Mouse (Mus musculus) MEL-GATA-1-ER (cell line): ENCODE data around the gene Fitm2.
"Not testable (repeated sequence)": the region's sequence is repeated elsewhere in the genome, so short reads cannot be mapped to it uniquely, and the experiment has no call there.

Experiments
- DNase-seq: peaks from one replicate; pipeline ENCODE4 v3.0.0-alpha.2; 2012; ENCODE audit warnings: low read depth; ENCODE audit errors: extremely low read depth

Fitm2 gene

GRCm38 (mm10) chr2:163463251-163463769 lies 9.1 kb downstream of the Fitm2 start:
- no peak for DNase-seq

GRCm38 (mm10) chr2:163462801-163463200 lies 9.6 kb downstream of the Fitm2 start:
- no peak for DNase-seq

- no peak for DNase-seq
Measured at GRCm38 (mm10) chr2:163462386-163462785, 10.0 kb downstream of the Fitm2 start.

- DNase-seq, result not testable (repeated sequence)
Measured at GRCm38 (mm10) chr2:163461307-163461706, 11.1 kb downstream of the Fitm2 start.

- DNase-seq, result no peak
Measured at GRCm38 (mm10) chr2:163460622-163461021, 11.8 kb downstream of the Fitm2 start.

- peak; percentile 4 for DNase-seq
Measured at GRCm38 (mm10) chr2:163459380-163459779, 13.0 kb downstream of the Fitm2 start.

GRCm38 (mm10) chr2:163458539-163459265 lies 13.7 kb downstream of the Fitm2 start:
- no peak for DNase-seq

GRCm38 (mm10) chr2:163453378-163453777 lies 19.1 kb downstream of the Fitm2 start:
- DNase-seq, result no peak

- no peak for DNase-seq
Measured at GRCm38 (mm10) chr2:163452738-163453137, 19.7 kb downstream of the Fitm2 start.

GRCm38 (mm10) chr2:163450668-163451295 lies 21.6 kb downstream of the Fitm2 start:
- DNase-seq, result no peak

- DNase-seq, result no peak
Measured at GRCm38 (mm10) chr2:163449276-163449675, 23.2 kb downstream of the Fitm2 start.

- DNase-seq, result no peak
Measured at GRCm38 (mm10) chr2:163447375-163447774, 25.1 kb downstream of the Fitm2 start.

- DNase-seq, result no peak
Measured at GRCm38 (mm10) chr2:163444017-163444416, 28.4 kb downstream of the Fitm2 start.

- no peak for DNase-seq
Measured at GRCm38 (mm10) chr2:163443543-163443942, 28.9 kb downstream of the Fitm2 start.

GRCm38 (mm10) chr2:163439488-163439887 lies 32.9 kb downstream of the Fitm2 start:
- DNase-seq, result no peak

GRCm38 (mm10) chr2:163438619-163439451 lies 33.6 kb downstream of the Fitm2 start:
- DNase-seq, result no peak

- no peak for DNase-seq
Measured at GRCm38 (mm10) chr2:163438246-163438618, 34.2 kb downstream of the Fitm2 start, which contains the start of gene Gdap1l1. Gene Gdap1l1 (plus strand): TSS chr2:163438476.

- DNase-seq, result no peak
Measured at GRCm38 (mm10) chr2:163437800-163438199, 34.6 kb downstream of the Fitm2 start.

- DNase-seq, result no peak
Measured at GRCm38 (mm10) chr2:163433971-163434370, 38.5 kb downstream of the Fitm2 start.

- DNase-seq, result no peak
Measured at GRCm38 (mm10) chr2:163431289-163431688, 41.1 kb downstream of the Fitm2 start.

GRCm38 (mm10) chr2:163428346-163429011 lies 44.0 kb downstream of the Fitm2 start:
- DNase-seq, result no peak
